Mouse (Mus musculus): ENCODE measurements around the gene Ift172. TPM values are rescaled to one million over a fixed set of nuclear protein-coding genes. Genes with fewer than 3 reads are reported as not detected.

Ift172 gene
- total and polyA plus RNA-seq, 3 experiments = 15.3 to 21.8 TPM; not detected in 1

GRCm38 (mm10) chr5:31288655-31289054 is 2.3 kb downstream of the Ift172 start:
- Histone ChIP-seq H3K4me1 (ENCODE audit: control insufficient read depth in 1 of 2, insufficient read depth in 2 of 2, low read length in 2 of 2) (peaks cover 12 to 25% of the 10 kb centered on the region in 2 experiments), H3K9me3 (replicated peaks; ENCODE audit: insufficient read depth, low read length) (no peaks in the 10 kb centered on the region), H3K4me3 (ENCODE audit: control insufficient read depth in 1 of 2, insufficient read depth in 1 of 2, low read depth in 2 of 2, low read length in 2 of 2) (no peak overlapping the region), H3K79me2 (ENCODE audit: control insufficient read depth, insufficient read depth, low read length, poor library complexity) (no peaks in the 10 kb centered on the region), H3K27ac (ENCODE audit: control insufficient read depth, low read depth, low read length) (no peak overlapping the region), H3K9ac (ENCODE audit: control insufficient read depth, low read depth, low read length, poor library complexity, severe bottlenecking) (no peak overlapping the region), H3K36me3 (ENCODE audit: control insufficient read depth in 1 of 2, insufficient read depth in 2 of 2, low read length in 2 of 2) (peaks cover 0 to 21% of the 10 kb centered on the region in 2 experiments; a peak in 2 of 4 replicates), H3K27me3 (ENCODE audit: control insufficient read depth in 1 of 2, insufficient read depth in 2 of 2, low read length in 2 of 2) (no peaks in the 10 kb centered on the region)
- TF ChIP-seq MYC (IDR thresholded peaks at IDR 0.05; ENCODE audit: low read depth, low read length) = no peak
- TF ChIP-seq MAZ (IDR thresholded peaks at IDR 0.05; ENCODE audit: low read depth, low read length) = no peak
- TF ChIP-seq POLR2AphosphoS2 (IDR thresholded peaks at IDR 0.05; ENCODE audit: low read length) = no peak
- TF ChIP-seq CTCF (IDR thresholded peaks at IDR 0.05 in 2 of 3, conservative IDR thresholded peaks at IDR 0.05 in 1 of 3; ENCODE audit: control insufficient read depth in 1 of 3, insufficient read depth in 1 of 3, low read depth in 2 of 3, low read length in 3 of 3, poor library complexity in 1 of 3, severe bottlenecking in 1 of 3) = no peak
- TF ChIP-seq HCFC1 (IDR thresholded peaks at IDR 0.05; ENCODE audit: low read depth, low read length) = no peak
- TF ChIP-seq MYB (IDR thresholded peaks at IDR 0.05; ENCODE audit: low read depth, low read length) = no peak
- TF ChIP-seq TCF12 (IDR thresholded peaks at IDR 0.05; ENCODE audit: low read depth, low read length) = no peak
- TF ChIP-seq E2F4 (IDR thresholded peaks at IDR 0.05; ENCODE audit: borderline replicate concordance, low read depth, low read length) = no peak
- no peak for TF ChIP-seq ETS1 (IDR thresholded peaks at IDR 0.05; ENCODE audit: low read depth, low read length)
- DNase-seq (ENCODE audit: low read depth, low spot score) = no peak

GRCm38 (mm10) chr5:31288225-31288624 is 2.7 kb downstream of the Ift172 start:
- Histone ChIP-seq H3K9me3 (replicated peaks; ENCODE audit: insufficient read depth, low read length) (no peaks in the 10 kb centered on the region), H3K79me2 (ENCODE audit: control insufficient read depth, insufficient read depth, low read length, poor library complexity) (no peaks in the 10 kb centered on the region), H3K27ac (ENCODE audit: control insufficient read depth, low read depth, low read length) (no peak overlapping the region), H3K4me1 (ENCODE audit: control insufficient read depth in 1 of 2, insufficient read depth in 2 of 2, low read length in 2 of 2) (peaks cover 12 to 25% of the 10 kb centered on the region in 2 experiments), H3K4me3 (ENCODE audit: control insufficient read depth in 1 of 2, insufficient read depth in 1 of 2, low read depth in 2 of 2, low read length in 2 of 2) (no peak overlapping the region), H3K36me3 (ENCODE audit: control insufficient read depth in 1 of 2, insufficient read depth in 2 of 2, low read length in 2 of 2) (peaks cover 0 to 21% of the 10 kb centered on the region in 2 experiments; a peak in 2 of 4 replicates), H3K27me3 (ENCODE audit: control insufficient read depth in 1 of 2, insufficient read depth in 2 of 2, low read length in 2 of 2) (no peaks in the 10 kb centered on the region), H3K9ac (ENCODE audit: control insufficient read depth, low read depth, low read length, poor library complexity, severe bottlenecking) (no peak overlapping the region)
- no peak for DNase-seq (ENCODE audit: low read depth, low spot score)
- TF ChIP-seq HCFC1 (IDR thresholded peaks at IDR 0.05; ENCODE audit: low read depth, low read length) = no peak

- Histone ChIP-seq H3K9me3 (replicated peaks; ENCODE audit: insufficient read depth, low read length) (no peaks in the 10 kb centered on the region), H3K4me1 (ENCODE audit: control insufficient read depth in 1 of 2, insufficient read depth in 2 of 2, low read length in 2 of 2) (no peaks in the 10 kb centered on the region), H3K4me3 (ENCODE audit: control insufficient read depth in 1 of 2, insufficient read depth in 1 of 2, low read depth in 2 of 2, low read length in 2 of 2) (no peak overlapping the region), H3K27ac (ENCODE audit: control insufficient read depth, low read depth, low read length) (no peak overlapping the region), H3K27me3 (ENCODE audit: control insufficient read depth in 1 of 2, insufficient read depth in 2 of 2, low read length in 2 of 2) (no peaks in the 10 kb centered on the region), H3K79me2 (ENCODE audit: control insufficient read depth, insufficient read depth, low read length, poor library complexity) (no peaks in the 10 kb centered on the region), H3K9ac (ENCODE audit: control insufficient read depth, low read depth, low read length, poor library complexity, severe bottlenecking) (no peak overlapping the region), H3K36me3 (ENCODE audit: control insufficient read depth in 1 of 2, insufficient read depth in 2 of 2, low read length in 2 of 2) (no peaks in the 10 kb centered on the region)
- TF ChIP-seq MYB (IDR thresholded peaks at IDR 0.05; ENCODE audit: low read depth, low read length) = no peak
- DNase-seq (ENCODE audit: low read depth, low spot score) = no peak
Measured at GRCm38 (mm10) chr5:31279245-31279988, 11.5 kb downstream of the Ift172 start.
